Mouse (Mus musculus): ENCODE measurements around the gene Mvb12b. TPM values are rescaled to one million over a fixed set of nuclear protein-coding genes. Genes with fewer than 3 reads are reported as not detected.

Mvb12b gene
- polyA plus RNA-seq, 1 experiment from 2014 or later = 16.9 TPM

- ATAC-seq (ENCODE audit: insufficient number of reproducible peaks, low FRiP score, low TSS enrichment, low read depth) = no peak
- Histone ChIP-seq H3K4me2 (ENCODE audit: low read depth, severe bottlenecking) (no peak overlapping the region), H3K27ac (replicated peaks; ENCODE audit: low read depth, low read length) (no peak overlapping the region), H3K4me1 (ENCODE audit: control insufficient read depth, insufficient read depth, low read length) (peaks cover 23% of the 10 kb centered on the region), H3K4me3 (ENCODE audit: low read depth, low read length) (no peak overlapping the region), H3K9me3 (ENCODE audit: control insufficient read depth, low read length) (no peaks in the 10 kb centered on the region), H3K36me3 (ENCODE audit: control insufficient read depth, insufficient read depth, low read length) (no peaks in the 10 kb centered on the region), H3K9ac (ENCODE audit: low read length) (no peak overlapping the region), H3K27me3 (ENCODE audit: control insufficient read depth, insufficient read depth, low read length) (no peaks in the 10 kb centered on the region)
- DNase-seq (ENCODE audit: low spot score) = no peak
- 61% methylated on average over 6 of the region's 6 CpGs for whole genome bisulfite sequencing
Observed at GRCm38 (mm10) chr2:33837297-33837696, 50.4 kb downstream of the Mvb12b start.

DNA sequence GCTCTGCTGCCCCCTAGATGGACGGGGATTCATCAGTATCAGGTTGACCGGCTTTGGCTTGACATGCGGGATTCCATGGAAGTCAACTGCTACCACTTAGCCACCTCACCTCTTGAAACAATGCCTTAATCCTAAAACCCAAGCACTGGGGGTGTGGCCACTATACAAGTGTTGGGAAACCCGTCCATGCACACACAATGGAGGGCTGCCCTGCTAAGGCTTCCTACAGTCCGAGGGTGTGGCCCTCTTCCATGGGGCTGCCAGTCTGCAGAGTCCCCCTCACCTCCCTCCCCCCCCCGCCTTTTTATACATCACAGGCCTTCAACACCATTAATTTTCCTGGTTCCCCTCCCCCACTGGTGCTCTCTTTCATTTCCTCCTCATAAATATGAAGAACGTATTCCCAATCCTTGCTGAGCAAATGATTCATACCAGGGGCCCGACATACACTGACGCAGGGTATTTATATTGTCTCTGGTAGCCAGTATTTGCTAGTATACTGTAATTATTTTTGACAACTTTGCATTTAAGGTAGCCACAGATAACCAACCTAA, 51.0 kb downstream of the Mvb12b start:
- Histone ChIP-seq H3K4me1 (ENCODE audit: control insufficient read depth, insufficient read depth, low read length) (peaks cover 23% of the 10 kb centered on the region), H3K4me2 (ENCODE audit: low read depth, severe bottlenecking) (no peak overlapping the region), H3K4me3 (ENCODE audit: low read depth, low read length) (no peak overlapping the region), H3K27me3 (ENCODE audit: control insufficient read depth, insufficient read depth, low read length) (no peaks in the 10 kb centered on the region), H3K9ac (ENCODE audit: low read length) (no peak overlapping the region), H3K27ac (replicated peaks; ENCODE audit: low read depth, low read length) (no peak overlapping the region), H3K9me3 (ENCODE audit: control insufficient read depth, low read length) (no peaks in the 10 kb centered on the region), H3K36me3 (ENCODE audit: control insufficient read depth, insufficient read depth, low read length) (no peaks in the 10 kb centered on the region)
- 63% methylated on average over 9 of the region's 9 CpGs for WGBS
- DNase-seq (ENCODE audit: low spot score) = no peak
- no peak for ATAC-seq (ENCODE audit: insufficient number of reproducible peaks, low FRiP score, low TSS enrichment, low read depth)

DNA sequence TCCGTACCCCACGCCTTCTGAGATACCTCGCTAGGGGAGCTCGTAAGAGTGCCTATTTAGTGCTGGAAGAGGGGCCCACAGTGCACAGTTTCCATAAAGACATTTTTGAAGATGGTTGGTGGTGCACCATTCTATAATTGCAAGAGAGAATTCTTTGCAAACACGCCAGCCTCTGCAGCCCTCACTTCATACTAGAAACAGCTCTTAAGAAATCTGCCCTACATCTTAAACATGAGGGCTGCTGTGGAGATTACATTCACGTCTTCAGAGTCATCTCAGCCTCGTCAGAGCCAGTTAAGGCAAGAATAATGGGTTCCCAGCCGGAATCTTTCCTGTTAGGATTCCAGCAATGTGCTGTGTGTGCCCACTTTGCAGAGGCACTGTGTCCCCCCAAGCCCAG, 52.7 kb downstream of the Mvb12b start:
- Histone ChIP-seq H3K9me3 (ENCODE audit: control insufficient read depth, low read length) (no peaks in the 10 kb centered on the region), H3K9ac (ENCODE audit: low read length) (no peak overlapping the region), H3K27me3 (ENCODE audit: control insufficient read depth, insufficient read depth, low read length) (no peaks in the 10 kb centered on the region), H3K27ac (replicated peaks; ENCODE audit: low read depth, low read length) (no peak overlapping the region), H3K36me3 (ENCODE audit: control insufficient read depth, insufficient read depth, low read length) (0 out of 2 replicates have a peak, but pooled peaks cover 2% of the 10 kb centered on the region), H3K4me3 (ENCODE audit: low read depth, low read length) (no peak overlapping the region), H3K4me2 (ENCODE audit: low read depth, severe bottlenecking) (no peak overlapping the region), H3K4me1 (ENCODE audit: control insufficient read depth, insufficient read depth, low read length) (peaks cover 23% of the 10 kb centered on the region)
- ATAC-seq (ENCODE audit: insufficient number of reproducible peaks, low FRiP score, low TSS enrichment, low read depth) = no peak
- DNase-seq (ENCODE audit: low spot score) = no peak
- 78% methylated on average over 8 of the region's 8 CpGs for WGBS

DNA sequence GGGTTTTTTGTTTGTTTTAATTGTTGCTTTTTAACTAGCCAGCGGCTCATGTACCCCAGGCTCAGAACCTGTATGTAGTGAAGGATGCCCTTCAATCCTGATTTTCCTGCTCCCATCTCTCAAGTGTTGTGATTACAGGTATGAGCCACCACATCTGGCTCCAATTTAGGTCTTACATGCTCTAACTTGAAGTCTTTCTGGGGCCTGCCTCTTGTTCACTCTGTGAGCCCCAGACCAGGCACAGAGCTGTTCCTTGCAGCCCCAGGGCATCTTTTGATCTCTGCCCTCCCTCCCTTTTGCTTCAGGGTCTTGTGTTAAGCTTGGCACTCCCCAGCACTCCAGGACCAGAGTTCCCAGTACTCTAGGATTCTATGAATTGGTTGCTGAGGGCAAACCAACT, 53.8 kb downstream of the Mvb12b start:
- DNase-seq (ENCODE audit: low spot score) (peak; percentile 59), ATAC-seq (ENCODE audit: insufficient number of reproducible peaks, low FRiP score, low TSS enrichment, low read depth) (no peak)
- H3K4me2 ChIP-seq (ENCODE audit: low read depth, severe bottlenecking) = no peak overlapping the region; the same call in 1 of the 2 replicates
- H3K9ac ChIP-seq (ENCODE audit: low read length) = no peak overlapping the region
- H3K4me3 ChIP-seq (ENCODE audit: low read depth, low read length) = no peak overlapping the region
- H3K36me3 ChIP-seq (ENCODE audit: control insufficient read depth, insufficient read depth, low read length) = 0 out of 2 replicates have a peak, but pooled peaks cover 2% of the 10 kb centered on the region
- H3K27me3 ChIP-seq (ENCODE audit: control insufficient read depth, insufficient read depth, low read length) = no peaks in the 10 kb centered on the region
- H3K4me1 ChIP-seq (ENCODE audit: control insufficient read depth, insufficient read depth, low read length) = peaks cover 23% of the 10 kb centered on the region
- peak overlapping the region; percentile 72 for H3K27ac ChIP-seq (replicated peaks; ENCODE audit: low read depth, low read length)
- H3K9me3 ChIP-seq (ENCODE audit: control insufficient read depth, low read length) = no peaks in the 10 kb centered on the region
- 62% methylated on average over 1 of the region's 1 CpGs for WGBS

DNA sequence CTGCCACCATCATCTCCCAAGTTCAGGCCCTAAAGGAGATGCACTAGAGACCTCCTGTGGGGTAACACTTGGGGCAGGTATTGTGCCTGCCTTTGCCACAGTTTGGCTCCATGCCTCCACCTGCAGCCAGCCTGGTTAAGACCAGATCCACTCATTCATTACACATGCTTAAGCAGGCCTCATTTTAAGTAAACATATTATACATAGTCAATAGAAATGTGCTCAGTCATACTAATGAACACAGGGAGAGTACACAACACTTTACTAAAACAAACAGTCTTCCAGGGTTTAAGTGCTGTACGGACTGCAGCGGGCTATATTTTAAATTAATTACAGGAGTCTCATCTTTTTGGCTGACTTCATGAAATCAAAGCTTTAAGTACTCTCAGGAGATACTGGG, 57.9 kb downstream of the Mvb12b start:
- no peaks in the 10 kb centered on the region for H3K27me3 ChIP-seq (ENCODE audit: control insufficient read depth, insufficient read depth, low read length)
- peaks cover 7% of the 10 kb centered on the region; the same call in 1 of the 2 replicates for H3K36me3 ChIP-seq (ENCODE audit: control insufficient read depth, insufficient read depth, low read length)
- H3K27ac ChIP-seq (replicated peaks; ENCODE audit: low read depth, low read length) = no peak overlapping the region
- H3K4me1 ChIP-seq (ENCODE audit: control insufficient read depth, insufficient read depth, low read length) = peaks cover 20% of the 10 kb centered on the region
- 94% methylated on average over 2 of the region's 2 CpGs for WGBS
- H3K9ac ChIP-seq (ENCODE audit: low read length) = no peak overlapping the region
- DNase-seq (ENCODE audit: low spot score) (no peak), ATAC-seq (ENCODE audit: insufficient number of reproducible peaks, low FRiP score, low TSS enrichment, low read depth) (no peak)
- H3K4me3 ChIP-seq (ENCODE audit: low read depth, low read length) = no peak overlapping the region
- H3K9me3 ChIP-seq (ENCODE audit: control insufficient read depth, low read length) = no peaks in the 10 kb centered on the region
- H3K4me2 ChIP-seq (ENCODE audit: low read depth, severe bottlenecking) = no peak overlapping the region

GRCm38 (mm10) chr2:33826777-33827176, 61.0 kb downstream of the Mvb12b start:
- Histone ChIP-seq H3K36me3 (ENCODE audit: control insufficient read depth, insufficient read depth, low read length) (peaks cover 7% of the 10 kb centered on the region), H3K9ac (ENCODE audit: low read length) (no peak overlapping the region), H3K27me3 (ENCODE audit: control insufficient read depth, insufficient read depth, low read length) (no peaks in the 10 kb centered on the region), H3K27ac (replicated peaks; ENCODE audit: low read depth, low read length) (no peak overlapping the region), H3K9me3 (ENCODE audit: control insufficient read depth, low read length) (no peaks in the 10 kb centered on the region), H3K4me2 (ENCODE audit: low read depth, severe bottlenecking) (no peak overlapping the region), H3K4me3 (ENCODE audit: low read depth, low read length) (no peak overlapping the region), H3K4me1 (ENCODE audit: control insufficient read depth, insufficient read depth, low read length) (peaks cover 13% of the 10 kb centered on the region)
- no peak for ATAC-seq (ENCODE audit: insufficient number of reproducible peaks, low FRiP score, low TSS enrichment, low read depth)
- no peak for DNase-seq (ENCODE audit: low spot score)
- 92% methylated on average over 6 of the region's 6 CpGs for WGBS

- 83% methylated on average over 11 of the region's 11 CpGs for WGBS
- ATAC-seq (ENCODE audit: insufficient number of reproducible peaks, low FRiP score, low TSS enrichment, low read depth) (no peak), DNase-seq (ENCODE audit: low spot score) (no peak)
- no peak overlapping the region for H3K9ac ChIP-seq (ENCODE audit: low read length)
- H3K9me3 ChIP-seq (ENCODE audit: control insufficient read depth, low read length) = no peaks in the 10 kb centered on the region
- H3K27me3 ChIP-seq (ENCODE audit: control insufficient read depth, insufficient read depth, low read length) = no peaks in the 10 kb centered on the region
- H3K4me3 ChIP-seq (ENCODE audit: low read depth, low read length) = no peak overlapping the region
- H3K4me2 ChIP-seq (ENCODE audit: low read depth, severe bottlenecking) = no peak overlapping the region
- H3K4me1 ChIP-seq (ENCODE audit: control insufficient read depth, insufficient read depth, low read length) = peaks cover 13% of the 10 kb centered on the region
- H3K36me3 ChIP-seq (ENCODE audit: control insufficient read depth, insufficient read depth, low read length) = peaks cover 6% of the 10 kb centered on the region
- H3K27ac ChIP-seq (replicated peaks; ENCODE audit: low read depth, low read length) = no peak overlapping the region
Observed at GRCm38 (mm10) chr2:33824935-33825514, 62.7 kb downstream of the Mvb12b start.

DNA sequence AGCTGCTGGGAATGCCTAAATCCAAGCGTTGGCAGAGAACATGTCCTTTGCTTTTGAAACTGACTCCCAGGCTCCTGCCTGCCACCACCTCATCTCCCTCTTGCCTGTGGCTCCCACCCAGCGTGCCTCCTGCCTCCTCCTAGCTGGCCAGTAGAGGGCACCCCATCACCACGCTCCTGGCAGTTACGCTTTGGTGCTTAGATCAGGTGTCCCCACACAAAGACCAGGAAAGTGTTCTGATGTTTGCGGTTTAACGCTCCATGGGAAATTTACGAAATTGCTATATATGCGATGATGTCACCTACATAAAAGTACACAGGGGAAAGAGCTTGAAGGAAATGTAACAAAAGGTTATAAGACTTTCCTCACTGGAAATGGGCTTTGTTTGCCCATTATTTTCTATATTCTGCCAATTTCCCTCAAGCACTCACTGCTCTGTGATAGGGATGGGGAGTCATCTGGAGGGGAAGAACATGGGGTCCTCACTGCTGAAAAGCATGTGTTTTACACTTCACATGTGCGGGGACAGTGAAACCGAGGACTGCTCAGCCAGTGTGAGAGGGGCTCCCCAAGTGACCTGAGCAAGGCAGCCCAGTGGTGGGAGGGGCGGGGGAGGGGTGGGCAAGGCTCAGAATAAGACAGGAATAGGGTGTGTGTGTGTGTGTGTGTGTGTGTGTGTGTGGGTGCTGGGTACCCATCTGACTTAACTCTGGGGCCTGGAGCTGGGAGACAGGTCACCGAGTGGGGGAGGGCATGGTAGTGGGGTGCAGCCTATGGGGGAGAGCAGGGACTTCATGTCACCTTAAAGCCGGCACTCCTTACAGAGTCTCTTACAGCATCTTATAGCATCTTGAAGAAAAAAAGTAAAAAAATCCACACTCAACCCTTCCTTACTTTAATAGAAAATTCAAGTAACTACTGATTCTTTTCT, 65.8 kb downstream of the Mvb12b start:
- Histone ChIP-seq H3K36me3 (ENCODE audit: control insufficient read depth, insufficient read depth, low read length) (peaks cover 6% of the 10 kb centered on the region), H3K9me3 (ENCODE audit: control insufficient read depth, low read length) (no peaks in the 10 kb centered on the region), H3K4me3 (ENCODE audit: low read depth, low read length) (no peak overlapping the region), H3K27me3 (ENCODE audit: control insufficient read depth, insufficient read depth, low read length) (no peaks in the 10 kb centered on the region), H3K4me2 (ENCODE audit: low read depth, severe bottlenecking) (no peak overlapping the region), H3K9ac (ENCODE audit: low read length) (no peak overlapping the region), H3K27ac (replicated peaks; ENCODE audit: low read depth, low read length) (no peak overlapping the region), H3K4me1 (ENCODE audit: control insufficient read depth, insufficient read depth, low read length) (peaks cover 21% of the 10 kb centered on the region)
- DNase-seq (ENCODE audit: low spot score) = peak; percentile 94
- 0 out of 2 replicates have a peak, but pooled peaks have one; percentile 3 for ATAC-seq (ENCODE audit: insufficient number of reproducible peaks, low FRiP score, low TSS enrichment, low read depth)
- WGBS = 28% methylated on average over 13 of the region's 13 CpGs

Measured in limb, embryonic 11.5 days (tissue).